Mouse (Mus musculus) forebrain, postnatal 0 days (tissue): ENCODE results near the gene Robo1. TPM values are rescaled to one million over a fixed set of nuclear protein-coding genes. Genes with fewer than 3 reads are reported as not detected.
"Not testable (repeated sequence)": the region's sequence is repeated elsewhere in the genome, so short reads cannot be mapped to it uniquely, and the experiment has no call there.

Experiments
- ATAC-seq: fragments of 200-750 bp; cut with Nextera tagmentation; 2 replicates; pipeline ENCODE4 v1.8.0; 2017; ENCODE audit warnings: mild to moderate bottlenecking, moderate library complexity
- DNase-seq: peaks from one replicate; pipeline ENCODE4 v3.0.0-alpha.2; 2015
- H3K27ac ChIP-seq: fragments of 300-500 bp; sonication (generic); 2 replicates; pipeline ENCODE4 v1.5.1; 2014; ENCODE audit warnings: low read depth, mild to moderate bottlenecking, antibody characterized with exemption, low read length, moderate library complexity, mixed read lengths
- H3K27me3 ChIP-seq: fragments of 300-500 bp; sonication (generic); 2 replicates; pipeline ENCODE4 v1.6.1; 2014; ENCODE audit warnings: mild to moderate bottlenecking, low read length, mixed read lengths; ENCODE audit not compliant: insufficient read depth
- H3K36me3 ChIP-seq: fragments of 300-500 bp; sonication (generic); 2 replicates; pipeline ENCODE4 v1.6.1; 2014; ENCODE audit warnings: mild to moderate bottlenecking, moderate library complexity; ENCODE audit not compliant: insufficient read depth
- H3K4me1 ChIP-seq: fragments of 300-500 bp; sonication (generic); 2 replicates; pipeline ENCODE4 v1.6.1; 2014; ENCODE audit warnings: antibody characterized with exemption; ENCODE audit not compliant: insufficient read depth
- H3K4me2 ChIP-seq: fragments of 300-500 bp; sonication (generic); 2 replicates; pipeline ENCODE4 v1.6.1; 2014; ENCODE audit warnings: low read depth, mild to moderate bottlenecking, moderate library complexity
- H3K4me3 ChIP-seq: fragments of 300-500 bp; sonication (generic); 2 replicates; pipeline ENCODE4 v1.5.1; 2014; ENCODE audit warnings: low read depth, low read length, mixed read lengths
- H3K9ac ChIP-seq: fragments of 300-500 bp; sonication (generic); 2 replicates; pipeline ENCODE4 v1.6.1; 2014; ENCODE audit warnings: mild to moderate bottlenecking
- H3K9me3 ChIP-seq: fragments of 300-500 bp; sonication (generic); 2 replicates; pipeline ENCODE4 v1.6.1; 2016; ENCODE audit warnings: low read length
- CTCF ChIP-seq: sonication (generic); IDR thresholded peaks from 2 replicates; pipeline ENCODE4 v1.5.1; 2016; ENCODE audit warnings: antibody characterized with exemption, control low read depth, low read depth
- WGBS: fragments of 180-500 bp; shearing (Covaris S2); extraction: QIAGEN DNeasy Blood & Tissue Kit; methylation state at CpG from one replicate; pipeline ENCODE4 v1.1.7; 2014; 5-methylcytosine and 5-hydroxymethylcytosine counted together
- polyA plus RNA-seq: library from polyadenylated mRNA; unstranded; fragments of >200 nt; fragmentation: Nextera tagmentation; extraction: Ambion mirVana; gene quantifications from 2 replicates; pipeline ENCODE4 v1.2.1, GENCODE M21; 2015
- total RNA-seq: library from RNA; depleted of rRNA; stranded (reverse); fragments of >200 nt; gene quantifications from 2 replicates; pipeline ENCODE4 v1.2.3, GENCODE M21; 2014

The Robo1 gene
- total and polyA plus RNA-seq, 2 experiments from 2014 or later: 29.0 to 129 TPM

GRCm38 (mm10) chr16:72533900-72534571 is 225.9 kb downstream of the Robo1 start:
- H3K9ac ChIP-seq: no peak overlapping the region
- no peak for TF ChIP-seq CTCF
- H3K9me3 ChIP-seq: no peaks in the 10 kb centered on the region
- WGBS: 95% methylated on average over 4 of the region's 4 CpGs
- no peak for DNase-seq
- no peaks in the 10 kb centered on the region for H3K4me1 ChIP-seq
- no peak overlapping the region for H3K4me2 ChIP-seq
- no peak for ATAC-seq
- no peak overlapping the region for H3K4me3 ChIP-seq
- H3K27me3 ChIP-seq: no peaks in the 10 kb centered on the region
- H3K27ac ChIP-seq: no peak overlapping the region
- H3K36me3 ChIP-seq: no peaks in the 10 kb centered on the region

GRCm38 (mm10) chr16:72538171-72538570 is 230.1 kb downstream of the Robo1 start:
- H3K4me1 ChIP-seq: no peaks in the 10 kb centered on the region
- H3K9me3 ChIP-seq: no peaks in the 10 kb centered on the region
- no peak overlapping the region for H3K4me3 ChIP-seq
- ATAC-seq (no peak), DNase-seq (no peak)
- no peak overlapping the region for H3K9ac ChIP-seq
- H3K4me2 ChIP-seq: no peak overlapping the region
- 67% methylated on average over 3 of the region's 3 CpGs for WGBS
- no peaks in the 10 kb centered on the region for H3K27me3 ChIP-seq
- no peak overlapping the region for H3K27ac ChIP-seq
- H3K36me3 ChIP-seq: no peaks in the 10 kb centered on the region
- no peak for TF ChIP-seq CTCF

- Histone ChIP-seq H3K27me3 (no peaks in the 10 kb centered on the region), H3K4me2 (no peak overlapping the region), H3K4me1 (no peaks in the 10 kb centered on the region), H3K36me3 (no peaks in the 10 kb centered on the region), H3K9me3 (no peaks in the 10 kb centered on the region), H3K4me3 (no peak overlapping the region), H3K27ac (no peak overlapping the region), H3K9ac (no peak overlapping the region)
- ATAC-seq: no peak
- 67% methylated on average over 3 of the region's 3 CpGs for WGBS
- no peak for DNase-seq
- TF ChIP-seq CTCF: no peak
Observed at GRCm38 (mm10) chr16:72543928-72544327, 235.8 kb downstream of the Robo1 start.

- Histone ChIP-seq H3K9me3 (no peaks in the 10 kb centered on the region), H3K4me1 (no peaks in the 10 kb centered on the region), H3K4me3 (no peak overlapping the region), H3K9ac (no peak overlapping the region), H3K4me2 (no peak overlapping the region), H3K27ac (no peak overlapping the region), H3K27me3 (no peaks in the 10 kb centered on the region), H3K36me3 (no peaks in the 10 kb centered on the region)
- no peak for TF ChIP-seq CTCF
- 25% methylated on average over 2 of the region's 2 CpGs for WGBS
- DNase-seq (no peak), ATAC-seq (no peak)
Observed at GRCm38 (mm10) chr16:72544950-72545349, 236.8 kb downstream of the Robo1 start.

GRCm38 (mm10) chr16:72551672-72552243 is 243.7 kb downstream of the Robo1 start:
- Histone ChIP-seq H3K4me1 (peaks cover 4% of the 10 kb centered on the region; the same call in 1 of the 2 replicates), H3K9ac (no peak overlapping the region), H3K4me3 (no peak overlapping the region), H3K27ac (no peak overlapping the region), H3K36me3 (no peaks in the 10 kb centered on the region), H3K27me3 (no peaks in the 10 kb centered on the region), H3K4me2 (no peak overlapping the region), H3K9me3 (no peaks in the 10 kb centered on the region)
- 30% methylated on average over 8 of the region's 8 CpGs for WGBS
- TF ChIP-seq CTCF: no peak
- ATAC-seq (no peak), DNase-seq (no peak)

GRCm38 (mm10) chr16:72553713-72554112 is 245.6 kb downstream of the Robo1 start:
- DNase-seq (no peak), ATAC-seq (no peak)
- no peaks in the 10 kb centered on the region for H3K36me3 ChIP-seq
- 17% methylated on average over 5 of the region's 5 CpGs for WGBS
- TF ChIP-seq CTCF: no peak
- H3K4me1 ChIP-seq: peaks cover 4% of the 10 kb centered on the region; the same call in 1 of the 2 replicates
- no peak overlapping the region for H3K9ac ChIP-seq
- H3K27ac ChIP-seq: no peak overlapping the region
- no peaks in the 10 kb centered on the region for H3K9me3 ChIP-seq
- no peak overlapping the region for H3K4me2 ChIP-seq
- H3K4me3 ChIP-seq: no peak overlapping the region
- H3K27me3 ChIP-seq: no peaks in the 10 kb centered on the region

- H3K9ac ChIP-seq, H3K9me3 ChIP-seq, DNase-seq, ATAC-seq, H3K27ac ChIP-seq, H3K27me3 ChIP-seq, H3K4me2 ChIP-seq, H3K36me3 ChIP-seq, H3K4me3 ChIP-seq, H3K4me1 ChIP-seq: not testable (repeated sequence)
- 62% methylated on average over 2 of the region's 2 CpGs for WGBS
Observed at GRCm38 (mm10) chr16:72562149-72562548, 254.0 kb downstream of the Robo1 start.
